Mouse (Mus musculus): ENCODE results near the gene Mapkapk5. TPM values are rescaled to one million over a fixed set of nuclear protein-coding genes. Genes with fewer than 3 reads are reported as not detected.

The Mapkapk5 gene
- polyA plus RNA-seq (2014; fragmentation: Nextera tagmentation; extraction: Ambion mirVana) = 52.1 and 53.5 TPM in 2 replicates

DNA sequence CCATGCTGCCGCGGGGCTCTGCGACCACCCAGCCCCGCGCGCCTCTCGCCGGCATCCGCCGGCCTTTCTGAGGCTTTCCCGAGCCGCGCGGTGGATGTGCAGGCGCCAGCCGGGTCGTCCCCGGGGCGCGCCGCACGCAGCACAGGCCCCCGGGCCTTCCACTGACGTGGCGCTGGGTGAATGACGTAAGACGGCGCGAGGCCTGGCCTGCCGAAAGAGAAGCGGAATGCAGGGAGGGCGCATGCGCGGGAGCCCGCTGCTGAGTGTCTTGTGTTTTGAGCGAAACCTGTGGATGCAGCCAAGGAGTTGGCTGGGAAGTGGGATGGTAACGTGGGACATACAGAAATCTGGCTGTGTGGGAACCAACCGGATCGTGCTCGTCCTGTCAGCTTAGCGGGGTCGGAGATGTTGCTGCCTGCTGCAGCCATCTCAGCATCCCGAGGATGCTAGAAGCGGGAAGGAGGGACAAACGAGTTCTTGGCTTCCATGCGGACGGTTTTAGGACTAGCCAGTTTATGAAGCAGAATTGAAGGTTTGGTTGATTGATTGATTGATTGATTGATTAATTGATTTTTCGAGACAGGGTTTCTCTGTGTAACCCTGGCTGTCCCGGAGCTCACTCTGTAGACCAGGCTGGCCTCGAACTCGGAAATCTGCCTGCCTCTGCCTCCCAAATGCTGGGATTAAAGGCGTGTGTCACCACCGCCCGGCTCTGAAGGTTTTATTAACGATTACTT, at the start of gene Mapkapk5:
TSS of gene Mapkapk5 (minus strand) at position 113 of the 737 bp plus-strand sequence.
- Histone ChIP-seq H3K4me2 (peak within 1 kb of the TSS; percentile 89), H3K27ac (ENCODE audit: low read depth, low read length) (peak within 1 kb of the TSS; percentile 93), H3K36me3 (ENCODE audit: control insufficient read depth, insufficient read depth, low read length) (no peaks in the 10 kb centered on the region), H3K27me3 (ENCODE audit: control insufficient read depth, insufficient read depth, low read length) (no peaks in the 10 kb centered on the region), H3K4me3 (ENCODE audit: low read depth, low read length) (peak within 1 kb of the TSS; percentile 100), H3K4me1 (ENCODE audit: control insufficient read depth, insufficient read depth, low read length) (peaks cover 15% of the 10 kb centered on the region), H3K9me3 (ENCODE audit: control insufficient read depth, low read length) (no peaks in the 10 kb centered on the region), H3K9ac (ENCODE audit: low read length) (peak within 1 kb of the TSS; percentile 98)
- DNase-seq (ENCODE audit: low spot score, missing footprints) (peak; percentile 100), ATAC-seq (ENCODE audit: low FRiP score) (peak; percentile 96)
- 2% methylated on average over 55 of the region's 55 CpGs for WGBS

DNA sequence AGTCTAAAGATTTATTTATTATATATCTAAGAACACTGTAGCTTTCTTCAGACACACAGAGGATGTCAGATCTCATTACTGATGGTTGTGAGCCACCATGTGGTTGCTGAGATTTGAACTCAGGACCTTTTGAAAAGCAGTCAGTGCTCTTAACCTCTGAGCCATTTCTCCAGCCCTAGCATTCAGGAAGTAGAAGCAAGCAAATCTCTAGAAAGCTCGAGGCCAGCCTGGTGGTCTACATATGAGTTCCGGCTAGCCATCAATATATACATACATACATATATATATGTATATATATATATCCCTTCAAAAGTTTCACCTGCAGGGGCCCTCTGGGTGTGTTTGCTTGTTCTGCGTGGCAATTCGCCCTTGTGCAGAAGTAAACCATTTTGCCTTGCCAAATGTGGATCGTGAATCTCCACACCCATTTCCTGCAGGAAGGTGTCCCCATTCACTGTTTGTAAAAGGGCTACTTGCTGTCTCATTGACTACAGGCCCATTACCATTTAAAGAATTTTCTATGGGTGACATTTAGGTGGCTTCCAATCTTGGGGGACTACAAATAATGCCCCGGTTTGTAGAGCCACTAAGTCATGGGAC, 49.1 kb upstream of the Mapkapk5 start:
- Histone ChIP-seq H3K27ac (ENCODE audit: low read depth, low read length) (no peak overlapping the region), H3K9ac (ENCODE audit: low read length) (no peak overlapping the region), H3K36me3 (ENCODE audit: control insufficient read depth, insufficient read depth, low read length) (no peaks in the 10 kb centered on the region), H3K27me3 (ENCODE audit: control insufficient read depth, insufficient read depth, low read length) (no peaks in the 10 kb centered on the region), H3K9me3 (ENCODE audit: control insufficient read depth, low read length) (no peaks in the 10 kb centered on the region), H3K4me1 (ENCODE audit: control insufficient read depth, insufficient read depth, low read length) (peaks cover 10% of the 10 kb centered on the region; the same call in 1 of the 2 replicates), H3K4me2 (no peak overlapping the region), H3K4me3 (ENCODE audit: low read depth, low read length) (no peak overlapping the region)
- DNase-seq (ENCODE audit: low spot score, missing footprints) (peak; percentile 28), ATAC-seq (ENCODE audit: low FRiP score) (no peak)
- 91% methylated on average over 6 of the region's 6 CpGs for WGBS

DNA sequence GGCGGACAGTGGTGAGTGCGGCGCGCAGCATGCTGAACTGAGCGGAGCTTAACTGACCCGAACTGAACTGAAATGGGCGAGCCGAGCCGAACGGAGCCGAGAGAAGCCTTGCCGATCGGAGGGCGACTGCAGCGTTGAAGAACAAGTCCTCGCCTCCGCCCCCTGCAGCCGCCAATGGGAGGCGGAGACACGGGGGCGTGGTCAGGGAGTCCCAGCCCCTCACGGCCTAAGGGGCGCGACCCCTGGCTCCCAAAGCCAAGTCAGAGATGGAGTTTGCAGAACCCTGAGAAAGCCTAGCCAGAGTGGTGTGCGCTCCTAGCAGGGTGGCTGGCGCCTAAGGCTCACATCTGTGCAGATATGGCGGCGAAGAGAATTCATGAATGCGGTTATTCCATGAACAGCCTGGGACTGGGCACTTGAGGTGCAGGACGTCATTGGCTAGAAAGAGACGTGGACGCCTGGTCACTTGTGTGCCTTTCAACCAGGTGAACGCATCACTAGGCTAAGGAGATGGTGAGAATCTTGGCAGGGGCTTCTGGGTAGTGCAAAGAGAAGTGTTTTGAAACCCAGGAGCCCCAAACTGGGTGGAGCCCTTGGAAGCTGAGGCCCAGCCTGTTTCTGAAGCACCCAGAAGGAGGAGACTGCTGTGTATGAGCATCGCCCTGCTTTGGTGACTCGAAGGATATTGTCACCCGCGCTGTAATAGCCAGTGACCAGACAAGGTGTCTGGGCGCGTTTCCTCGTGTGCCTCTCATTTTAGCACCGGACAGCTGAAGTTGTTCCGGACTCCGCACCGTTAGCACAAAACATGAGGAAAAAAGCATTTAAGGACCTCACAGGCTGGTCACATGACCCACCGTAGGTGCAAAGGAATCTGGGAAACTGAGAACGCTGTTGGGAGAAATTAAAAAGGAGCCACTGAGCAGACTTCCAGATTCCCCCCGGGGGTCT, 48.0 kb upstream of the Mapkapk5 start, which contains the start of gene Aldh2:
TSS of gene Aldh2 (minus strand) at position 374 of the 951 bp plus-strand sequence.
- Histone ChIP-seq H3K27me3 (ENCODE audit: control insufficient read depth, insufficient read depth, low read length) (no peaks in the 10 kb centered on the region), H3K4me3 (ENCODE audit: low read depth, low read length) (peak within 1 kb of the TSS; percentile 64), H3K36me3 (ENCODE audit: control insufficient read depth, insufficient read depth, low read length) (no peaks in the 10 kb centered on the region), H3K9ac (ENCODE audit: low read length) (peak within 1 kb of the TSS; percentile 58), H3K4me1 (ENCODE audit: control insufficient read depth, insufficient read depth, low read length) (peaks cover 10% of the 10 kb centered on the region; the same call in 1 of the 2 replicates), H3K27ac (ENCODE audit: low read depth, low read length) (no peak within 1 kb of the TSS), H3K4me2 (peak within 1 kb of the TSS; percentile 84), H3K9me3 (ENCODE audit: control insufficient read depth, low read length) (no peaks in the 10 kb centered on the region)
- DNase-seq (ENCODE audit: low spot score, missing footprints) (peak; percentile 97), ATAC-seq (ENCODE audit: low FRiP score) (peak; percentile 88)
- 3% methylated on average over 47 of the region's 47 CpGs for WGBS

DNA sequence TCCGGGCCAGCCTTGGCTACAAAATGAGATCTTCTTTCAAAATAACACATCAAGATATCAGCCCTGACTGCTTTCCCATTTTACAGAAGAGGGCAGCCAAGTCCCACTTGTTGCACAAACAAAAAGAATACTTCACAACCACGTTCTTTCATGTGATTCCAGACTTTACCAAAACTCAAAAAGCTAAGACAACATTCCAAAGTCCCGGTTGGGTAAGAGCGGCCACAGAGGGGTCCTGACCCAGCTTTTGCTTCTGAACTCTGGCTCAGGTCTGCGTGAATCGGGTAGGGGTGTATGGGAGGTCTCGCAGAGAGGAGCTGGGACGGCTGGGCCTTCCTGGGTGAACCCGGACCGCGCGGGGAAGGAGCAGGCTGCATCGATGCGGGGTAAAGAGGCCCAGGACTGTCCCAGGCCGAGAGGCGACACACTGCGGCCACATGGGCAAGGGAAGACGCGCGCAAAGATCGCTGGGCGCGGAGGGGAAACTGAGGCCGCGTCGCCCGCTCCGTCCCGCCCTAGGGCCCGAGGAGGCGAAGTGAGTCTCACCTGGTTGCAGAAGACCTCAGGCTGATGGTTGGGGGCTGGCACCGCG, 47.2 kb upstream of the Mapkapk5 start:
- 4% methylated on average over 33 of the region's 33 CpGs for WGBS
- Histone ChIP-seq H3K9me3 (ENCODE audit: control insufficient read depth, low read length) (no peaks in the 10 kb centered on the region), H3K27me3 (ENCODE audit: control insufficient read depth, insufficient read depth, low read length) (no peaks in the 10 kb centered on the region), H3K36me3 (ENCODE audit: control insufficient read depth, insufficient read depth, low read length) (no peaks in the 10 kb centered on the region), H3K4me1 (ENCODE audit: control insufficient read depth, insufficient read depth, low read length) (peaks cover 10% of the 10 kb centered on the region; the same call in 1 of the 2 replicates), H3K27ac (ENCODE audit: low read depth, low read length) (no peak overlapping the region), H3K9ac (ENCODE audit: low read length) (peak overlapping the region; percentile 58), H3K4me3 (ENCODE audit: low read depth, low read length) (peak overlapping the region; percentile 64), H3K4me2 (peak overlapping the region; percentile 84)
- peak; percentile 74 for ATAC-seq (ENCODE audit: low FRiP score)
- DNase-seq (ENCODE audit: low spot score, missing footprints) = peak; percentile 91

DNA sequence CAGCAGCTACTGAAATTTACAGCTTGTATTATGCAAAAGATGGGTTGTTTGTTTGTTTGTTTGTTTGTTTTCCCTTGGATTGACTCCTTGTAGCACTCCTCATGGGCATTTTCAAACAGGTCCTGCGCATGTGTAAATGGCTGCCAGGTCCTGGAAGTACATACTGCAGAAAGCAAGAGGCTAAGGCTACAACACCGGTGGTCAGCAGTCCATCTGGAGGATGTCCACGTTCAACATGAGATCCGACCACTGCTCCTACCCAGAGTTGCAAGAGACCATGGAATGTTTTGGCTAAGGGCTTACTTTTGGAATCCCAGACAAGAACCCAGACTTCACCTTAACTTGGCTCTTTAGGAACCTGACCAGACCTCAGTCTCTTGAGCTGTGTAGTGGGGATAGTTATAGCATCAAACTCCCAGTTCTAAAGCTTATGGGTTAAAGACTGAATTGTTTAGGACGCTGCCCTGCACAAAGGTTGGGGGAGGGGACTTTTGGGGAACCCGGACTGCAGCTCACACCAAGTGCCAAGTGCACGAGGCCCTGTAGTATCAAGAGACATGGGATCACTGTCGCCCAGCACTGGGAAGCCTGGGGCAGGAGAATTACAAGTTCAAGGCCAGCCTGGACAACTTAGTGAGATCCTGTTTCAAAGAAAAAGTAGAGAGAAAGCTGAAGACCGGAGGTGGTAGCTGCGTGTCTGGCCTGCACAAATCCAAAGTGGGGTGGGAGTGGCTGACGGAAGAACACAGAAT, 46.5 kb upstream of the Mapkapk5 start:
- no peaks in the 10 kb centered on the region for H3K36me3 ChIP-seq (ENCODE audit: control insufficient read depth, insufficient read depth, low read length)
- no peaks in the 10 kb centered on the region for H3K27me3 ChIP-seq (ENCODE audit: control insufficient read depth, insufficient read depth, low read length)
- WGBS = 64% methylated on average over 11 of the region's 11 CpGs
- H3K9me3 ChIP-seq (ENCODE audit: control insufficient read depth, low read length) = no peaks in the 10 kb centered on the region
- ATAC-seq (ENCODE audit: low FRiP score) = no peak
- DNase-seq (ENCODE audit: low spot score, missing footprints) = peak; percentile 78
- no peak overlapping the region for H3K4me3 ChIP-seq (ENCODE audit: low read depth, low read length)
- H3K27ac ChIP-seq (ENCODE audit: low read depth, low read length) = no peak overlapping the region
- peak overlapping the region; percentile 84 for H3K4me2 ChIP-seq
- H3K4me1 ChIP-seq (ENCODE audit: control insufficient read depth, insufficient read depth, low read length) = peaks cover 10% of the 10 kb centered on the region; the same call in 1 of the 2 replicates
- H3K9ac ChIP-seq (ENCODE audit: low read length) = peak overlapping the region; percentile 58; the same call in 1 of the 2 replicates

DNA sequence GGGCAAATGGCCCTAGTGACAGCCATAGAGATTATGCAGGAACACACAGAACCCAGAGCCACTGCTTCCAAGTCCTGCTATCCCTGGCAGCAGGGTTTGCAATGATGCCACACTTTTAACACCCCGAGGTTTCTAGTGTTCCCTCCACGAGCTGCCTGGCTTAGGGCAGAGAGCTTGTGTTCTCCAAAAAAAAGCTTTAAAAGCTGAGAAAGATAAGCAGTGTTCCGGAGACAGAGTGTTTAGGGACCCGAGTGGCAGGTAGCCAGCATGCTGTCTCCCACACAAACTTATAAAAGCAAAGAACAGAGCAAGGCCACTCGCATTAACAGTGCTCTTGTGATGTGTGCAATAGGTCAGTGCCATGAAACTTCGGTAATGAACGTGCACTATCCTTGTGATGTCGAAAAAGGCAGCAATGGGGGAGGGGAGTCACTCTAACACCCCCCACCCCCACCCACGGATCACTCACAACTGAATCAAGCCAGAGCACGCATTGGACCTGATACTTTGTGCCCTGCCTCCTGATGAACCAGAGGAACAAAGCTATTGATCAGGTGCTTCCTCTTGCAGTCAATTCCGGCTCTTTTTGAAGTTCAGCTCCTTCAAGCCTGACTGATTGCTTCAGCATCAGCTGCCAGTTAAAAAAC, 45.8 kb upstream of the Mapkapk5 start:
- Histone ChIP-seq H3K36me3 (ENCODE audit: control insufficient read depth, insufficient read depth, low read length) (no peaks in the 10 kb centered on the region), H3K4me2 (no peak overlapping the region), H3K9me3 (ENCODE audit: control insufficient read depth, low read length) (no peaks in the 10 kb centered on the region), H3K27me3 (ENCODE audit: control insufficient read depth, insufficient read depth, low read length) (no peaks in the 10 kb centered on the region), H3K9ac (ENCODE audit: low read length) (no peak overlapping the region), H3K4me1 (ENCODE audit: control insufficient read depth, insufficient read depth, low read length) (peaks cover 10% of the 10 kb centered on the region; the same call in 1 of the 2 replicates), H3K4me3 (ENCODE audit: low read depth, low read length) (no peak overlapping the region), H3K27ac (ENCODE audit: low read depth, low read length) (no peak overlapping the region)
- 83% methylated on average over 11 of the region's 11 CpGs for WGBS
- ATAC-seq (ENCODE audit: low FRiP score) = no peak
- DNase-seq (ENCODE audit: low spot score, missing footprints) = peak; percentile 14

DNA sequence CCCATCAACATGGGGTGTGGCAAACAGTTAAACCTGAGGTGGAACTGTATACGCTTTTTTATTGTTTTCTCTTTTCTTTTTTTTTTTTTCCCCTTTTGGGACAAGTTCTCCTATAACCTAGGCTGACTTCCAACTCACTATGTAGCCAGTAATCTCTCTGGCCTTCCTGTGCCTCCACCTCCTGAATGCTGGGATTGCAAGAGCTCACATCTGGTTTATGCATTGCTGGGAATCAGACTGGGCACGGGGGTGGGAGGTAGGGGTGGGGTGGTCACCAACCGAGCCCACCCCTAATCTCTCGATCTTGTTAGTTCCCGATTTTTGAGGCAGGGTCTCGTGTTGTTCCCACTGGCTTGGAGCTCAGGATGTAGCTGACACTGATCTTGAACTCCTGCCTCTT, 44.2 kb upstream of the Mapkapk5 start:
- no peak overlapping the region for H3K4me2 ChIP-seq
- H3K9ac ChIP-seq (ENCODE audit: low read length) = no peak overlapping the region
- no peak overlapping the region for H3K27ac ChIP-seq (ENCODE audit: low read depth, low read length)
- no peak overlapping the region for H3K4me3 ChIP-seq (ENCODE audit: low read depth, low read length)
- 83% methylated on average over 6 of the region's 6 CpGs for WGBS
- no peaks in the 10 kb centered on the region for H3K36me3 ChIP-seq (ENCODE audit: control insufficient read depth, insufficient read depth, low read length)
- peaks cover 10% of the 10 kb centered on the region; the same call in 1 of the 2 replicates for H3K4me1 ChIP-seq (ENCODE audit: control insufficient read depth, insufficient read depth, low read length)
- ATAC-seq (ENCODE audit: low FRiP score) (no peak), DNase-seq (ENCODE audit: low spot score, missing footprints) (no peak)
- no peaks in the 10 kb centered on the region for H3K27me3 ChIP-seq (ENCODE audit: control insufficient read depth, insufficient read depth, low read length)
- no peaks in the 10 kb centered on the region for H3K9me3 ChIP-seq (ENCODE audit: control insufficient read depth, low read length)

Measured in midbrain, embryonic 11.5 days (tissue).